Mouse (Mus musculus): ENCODE results near the gene Tmem144. TPM values are rescaled to one million over a fixed set of nuclear protein-coding genes. Genes with fewer than 3 reads are reported as not detected.

Gene Tmem144
- 0.41 and 0.51 TPM in 2 replicates for polyA plus RNA-seq (2012)

GRCm38 (mm10) chr3:79852654-79853166 is at the start of gene Tmem144:
Gene Tmem144 (minus strand): TSS chr3:79852773.
- peak; percentile 2 for TF ChIP-seq GATA1 (IDR thresholded peaks at IDR 0.05; ENCODE audit: low read length)

- TF ChIP-seq GATA1 (IDR thresholded peaks at IDR 0.05; ENCODE audit: low read length), result no peak
Measured at GRCm38 (mm10) chr3:79901734-79902133, 49.2 kb upstream of the Tmem144 start.

- TF ChIP-seq GATA1 (IDR thresholded peaks at IDR 0.05; ENCODE audit: low read length), result no peak
Measured at GRCm38 (mm10) chr3:79901321-79901720, 48.7 kb upstream of the Tmem144 start.

DNA sequence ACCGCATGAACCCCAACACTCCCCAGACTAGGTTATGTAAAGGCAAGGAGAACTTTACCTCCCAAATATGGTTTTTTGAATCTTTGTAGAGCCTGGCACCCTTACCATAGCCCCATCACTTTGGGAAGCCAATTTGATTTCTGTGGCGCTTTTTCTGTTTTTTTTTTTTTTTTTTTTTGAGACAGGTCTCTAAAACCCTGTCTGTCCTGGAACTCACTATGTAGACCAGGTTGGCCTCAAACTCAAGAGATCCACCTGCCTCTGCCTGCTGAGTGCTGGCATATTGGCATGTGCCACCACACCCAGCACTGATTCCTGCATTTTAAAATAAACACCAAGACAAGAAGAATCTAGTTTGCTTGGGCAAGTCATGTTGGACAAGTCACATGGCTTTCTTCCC is 47.9 kb upstream of the Tmem144 start:
- no peak for TF ChIP-seq GATA1 (IDR thresholded peaks at IDR 0.05; ENCODE audit: low read length)

DNA sequence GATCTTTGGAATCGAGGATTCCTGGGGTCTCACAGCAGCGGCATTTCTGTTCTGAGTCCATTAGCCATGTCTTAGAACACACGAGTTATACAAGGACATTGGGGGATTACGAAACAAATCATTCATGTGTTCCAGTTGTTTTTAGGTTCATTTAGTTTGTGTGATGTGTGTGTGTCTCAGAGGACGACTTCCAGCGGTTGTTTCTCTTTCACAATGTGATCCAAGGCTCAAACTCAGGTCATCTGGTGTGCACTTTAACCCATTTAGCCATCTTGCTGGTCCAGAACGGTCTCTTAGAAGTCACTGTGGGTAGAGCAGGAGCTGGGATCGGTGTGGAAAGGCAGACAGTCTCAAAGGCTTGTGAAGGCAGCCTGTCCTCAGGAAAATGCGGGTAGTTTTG is 47.3 kb upstream of the Tmem144 start:
- TF ChIP-seq GATA1 (IDR thresholded peaks at IDR 0.05; ENCODE audit: low read length), result no peak

GRCm38 (mm10) chr3:79898514-79898913 is 45.9 kb upstream of the Tmem144 start:
- TF ChIP-seq GATA1 (IDR thresholded peaks at IDR 0.05; ENCODE audit: low read length), result no peak

GRCm38 (mm10) chr3:79897534-79898370 is 45.2 kb upstream of the Tmem144 start:
- no peak for TF ChIP-seq GATA1 (IDR thresholded peaks at IDR 0.05; ENCODE audit: low read length)

DNA sequence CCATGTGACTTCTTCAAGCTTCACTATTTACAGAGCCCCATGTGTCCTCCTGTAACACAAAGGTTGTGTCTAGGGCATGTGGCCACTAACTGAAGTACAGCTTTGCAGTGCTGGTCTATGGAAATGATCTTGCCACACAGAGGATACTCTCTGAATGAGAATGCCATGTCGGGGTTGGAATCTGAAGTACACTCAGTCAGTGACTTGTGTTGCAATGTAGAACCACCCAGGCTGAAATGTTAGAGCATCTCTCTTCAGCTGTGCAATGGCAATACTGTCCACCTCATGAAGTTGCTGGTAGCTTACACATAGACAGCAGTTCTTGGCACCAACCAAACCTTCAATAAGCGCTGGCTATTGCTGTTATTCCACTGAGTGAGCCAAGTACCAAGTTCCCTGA is 35.4 kb upstream of the Tmem144 start:
- TF ChIP-seq GATA1 (IDR thresholded peaks at IDR 0.05; ENCODE audit: low read length), result no peak

GRCm38 (mm10) chr3:79887161-79887855 is 34.7 kb upstream of the Tmem144 start:
- TF ChIP-seq GATA1 (IDR thresholded peaks at IDR 0.05; ENCODE audit: low read length), result no peak

DNA sequence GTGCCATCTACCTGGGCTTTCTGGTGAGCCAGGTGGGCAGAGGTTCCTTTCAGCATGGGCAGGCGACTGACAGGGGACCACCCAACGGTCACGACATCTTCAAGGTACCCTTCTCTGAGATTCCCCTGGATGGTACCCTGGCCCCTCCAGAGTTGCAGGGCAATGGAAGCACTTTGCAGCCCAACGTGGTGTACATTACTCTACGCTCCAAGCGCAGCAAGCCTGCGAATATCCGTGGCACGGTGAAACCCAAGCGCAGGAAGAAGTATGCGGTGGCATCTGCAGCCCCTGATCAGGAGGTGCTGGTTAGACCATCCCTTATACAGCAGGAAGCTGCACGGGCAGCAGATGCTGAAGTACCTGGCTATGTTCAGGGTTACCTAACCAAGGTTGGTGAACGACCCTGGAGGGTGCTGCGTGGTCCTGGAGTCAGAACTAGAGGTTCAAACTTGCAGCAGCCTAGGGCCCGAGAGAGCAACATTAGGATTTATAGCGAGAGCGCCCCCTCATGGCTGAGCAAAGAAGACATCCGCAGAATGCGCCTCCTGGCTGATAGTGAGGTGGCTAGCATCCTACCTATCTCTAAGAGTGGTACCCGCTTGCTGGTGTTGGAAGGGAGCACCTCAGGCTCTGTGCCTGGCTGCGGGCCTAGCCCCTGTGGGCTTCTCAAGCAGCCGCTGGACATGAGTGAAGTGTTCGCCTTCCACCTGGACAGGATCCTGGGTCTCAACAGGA is 34.0 kb upstream of the Tmem144 start:
- TF ChIP-seq GATA1 (IDR thresholded peaks at IDR 0.05; ENCODE audit: low read length), result no peak

DNA sequence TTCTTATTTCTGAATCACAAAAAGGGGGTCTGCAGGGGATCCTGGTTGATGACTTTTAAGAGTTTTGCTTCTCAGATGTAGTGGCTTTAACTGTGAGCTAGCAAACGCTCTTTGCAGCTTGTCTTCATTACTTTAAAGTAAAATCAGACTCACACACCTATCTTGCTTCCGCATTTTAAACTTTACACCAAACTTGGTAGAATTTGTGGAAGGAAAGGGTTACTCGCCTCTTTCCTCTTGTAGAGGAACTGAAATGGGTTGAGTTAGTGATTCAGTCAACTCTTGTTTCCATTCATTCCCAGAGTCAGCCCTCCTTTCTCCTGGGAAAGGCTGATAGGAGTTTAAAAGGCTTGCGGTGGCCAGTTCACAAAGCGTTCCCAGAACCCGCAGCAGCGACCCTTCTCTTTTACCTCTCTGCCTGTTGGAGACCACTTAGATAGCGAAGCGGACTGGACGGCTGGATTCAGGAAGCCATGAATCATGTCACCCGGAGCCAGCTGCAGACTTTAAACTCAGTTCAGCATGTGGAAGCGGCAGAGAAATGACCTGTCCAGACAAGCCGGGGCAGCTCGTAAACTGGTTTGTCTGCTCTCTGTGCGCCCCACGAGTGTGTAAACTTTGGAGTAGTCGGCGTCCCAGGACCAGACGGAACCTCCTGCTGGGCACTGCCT is 33.2 kb upstream of the Tmem144 start:
- TF ChIP-seq GATA1 (IDR thresholded peaks at IDR 0.05; ENCODE audit: low read length), result no peak

GRCm38 (mm10) chr3:79884761-79885189 is 32.2 kb upstream of the Tmem144 start:
- no peak for TF ChIP-seq GATA1 (IDR thresholded peaks at IDR 0.05; ENCODE audit: low read length)

- TF ChIP-seq GATA1 (IDR thresholded peaks at IDR 0.05; ENCODE audit: low read length), result no peak
Measured at GRCm38 (mm10) chr3:79884305-79884704, 31.7 kb upstream of the Tmem144 start, which contains the start of gene Fam198b. Gene Fam198b (plus strand): TSS chr3:79884533.

DNA sequence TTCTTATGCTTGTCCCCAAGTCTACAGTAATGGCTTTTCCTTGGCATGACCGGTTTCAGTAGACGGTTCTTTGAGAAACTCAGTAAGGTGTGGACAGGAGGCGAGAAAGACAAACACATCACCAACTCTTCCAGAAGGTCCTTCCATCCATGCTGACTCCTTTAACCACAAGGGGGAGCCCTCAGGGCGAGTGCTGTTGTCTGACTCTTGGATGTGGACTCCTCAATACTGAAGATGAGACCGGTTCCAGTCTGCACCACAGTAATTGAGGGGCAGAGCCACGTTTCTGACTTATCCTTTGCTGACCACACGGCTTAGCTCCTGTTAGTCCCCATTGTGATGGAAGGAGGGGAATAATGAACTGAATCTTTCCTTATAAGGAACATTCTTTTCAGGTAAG is 30.5 kb upstream of the Tmem144 start:
- TF ChIP-seq GATA1 (IDR thresholded peaks at IDR 0.05; ENCODE audit: low read length), result no peak

DNA sequence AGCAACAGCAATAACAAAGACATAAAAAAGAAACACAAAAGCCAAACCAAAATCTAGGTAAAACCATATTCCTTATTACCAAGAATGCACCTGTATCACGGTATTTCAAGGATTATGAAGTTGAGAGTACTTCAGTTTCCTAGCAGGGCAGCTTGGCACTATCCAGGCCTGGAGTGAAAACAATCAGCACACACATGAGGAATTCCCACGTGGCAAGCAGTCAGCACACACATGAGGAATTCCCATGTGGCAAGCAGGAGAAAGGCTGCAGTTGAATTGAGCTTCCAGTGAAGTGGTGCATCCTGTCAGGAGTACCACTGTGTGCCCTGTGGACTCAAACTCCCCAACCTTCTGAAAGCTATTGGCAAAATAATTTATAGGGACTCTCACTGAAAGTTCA is 29.1 kb upstream of the Tmem144 start:
- no peak for TF ChIP-seq GATA1 (IDR thresholded peaks at IDR 0.05; ENCODE audit: low read length)
